Mouse (Mus musculus) hindbrain, embryonic 12.5 days (tissue): ENCODE measurements around the gene Ccdc71. TPM values are rescaled to one million over a fixed set of nuclear protein-coding genes. Genes with fewer than 3 reads are reported as not detected.

Experiments used
- ATAC-seq: fragments of 200-750 bp; cut with Nextera tagmentation; 2 replicates; pipeline ENCODE4 v1.8.0; 2017; ENCODE audit warnings: moderate TSS enrichment; ENCODE audit not compliant: low FRiP score
- H3K27ac ChIP-seq: fragments of 300-500 bp; sonication (generic); 2 replicates; pipeline ENCODE4 v1.5.1; 2016; ENCODE audit warnings: mild to moderate bottlenecking
- H3K27me3 ChIP-seq: fragments of 300-500 bp; sonication (generic); 2 replicates; pipeline ENCODE4 v1.6.1; 2016; ENCODE audit warnings: mild to moderate bottlenecking
- H3K36me3 ChIP-seq: fragments of 300-500 bp; sonication (generic); 2 replicates; pipeline ENCODE4 v1.6.1; 2016; ENCODE audit warnings: mild to moderate bottlenecking
- H3K4me1 ChIP-seq: fragments of 300-500 bp; sonication (generic); 2 replicates; pipeline ENCODE4 v1.6.1; 2016
- H3K4me2 ChIP-seq: fragments of 300-500 bp; sonication (generic); replicated peaks from 2 replicates; pipeline ENCODE4 v1.6.1; 2016; ENCODE audit warnings: mild to moderate bottlenecking
- H3K4me3 ChIP-seq: fragments of 300-500 bp; sonication (generic); 2 replicates; pipeline ENCODE4 v1.5.1; 2016; ENCODE audit warnings: mild to moderate bottlenecking
- H3K9ac ChIP-seq: fragments of 300-500 bp; sonication (generic); 2 replicates; pipeline ENCODE4 v1.6.1; 2016; ENCODE audit warnings: mild to moderate bottlenecking, moderate library complexity
- H3K9me3 ChIP-seq: fragments of 300-500 bp; sonication (generic); replicated peaks from 2 replicates; pipeline ENCODE4 v1.6.1; 2016; ENCODE audit warnings: mild to moderate bottlenecking
- WGBS: fragments of 180-500 bp; shearing (Covaris S2); methylation state at CpG from one replicate; pipeline ENCODE4 v1.1.7; 2016; 5-methylcytosine and 5-hydroxymethylcytosine counted together
- polyA plus RNA-seq: library from polyadenylated mRNA; unstranded; fragments of >200 nt; fragmentation: Nextera tagmentation; extraction: Ambion mirVana; gene quantifications from 2 replicates; pipeline ENCODE4 v1.2.1, GENCODE M21; 2016

The Ccdc71 gene
- polyA plus RNA-seq, 1 experiment from 2014 or later: 47.2 TPM

DNA sequence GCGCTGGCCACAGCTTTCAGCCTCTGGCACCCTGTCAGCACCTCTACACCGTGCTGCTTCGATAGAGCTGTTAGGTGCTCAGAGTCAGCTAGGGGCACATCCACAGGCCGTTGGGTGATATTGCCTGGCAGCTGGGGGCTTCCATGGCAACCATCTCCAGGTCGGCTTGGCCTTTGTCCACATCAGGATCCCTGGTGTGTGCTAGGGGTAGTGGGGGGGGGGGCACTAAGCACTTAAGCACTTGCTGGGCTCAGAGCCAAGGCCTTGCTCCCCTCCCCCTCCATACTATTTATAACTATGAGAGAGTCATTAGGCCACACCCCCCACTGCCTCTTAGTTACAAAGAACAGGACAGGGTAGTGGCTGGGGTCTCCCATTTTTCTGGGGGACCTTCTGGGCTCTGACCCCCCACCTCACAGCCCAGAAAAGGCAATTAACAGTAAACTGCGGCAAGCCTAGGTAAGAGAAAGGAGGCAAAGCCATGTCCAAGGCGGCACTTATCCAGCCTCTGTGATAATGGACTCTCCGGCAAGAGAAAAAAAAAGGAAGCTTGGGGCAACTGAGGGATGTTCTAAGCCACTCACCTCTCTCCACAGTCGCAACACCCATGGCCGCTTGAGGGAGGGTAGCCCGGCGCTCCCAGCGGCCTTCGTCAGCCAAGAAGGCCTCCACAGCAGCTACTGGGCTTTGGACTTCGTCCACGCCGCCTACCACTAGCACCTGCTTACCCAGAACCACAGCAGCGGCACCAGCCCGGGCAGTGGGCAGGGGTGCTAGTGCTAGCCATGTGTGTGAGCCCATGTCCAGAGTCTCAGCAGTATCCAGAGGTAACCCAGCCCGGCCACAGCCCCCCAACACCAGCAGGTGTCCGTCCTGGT, 9.8 kb upstream of the Ccdc71 start:
- peaks cover 15% of the 10 kb centered on the region for H3K36me3 ChIP-seq
- no peaks in the 10 kb centered on the region for H3K9me3 ChIP-seq
- peak overlapping the region; percentile 82 for H3K4me2 ChIP-seq
- H3K27me3 ChIP-seq: no peaks in the 10 kb centered on the region; the same call in 1 of the 2 replicates
- H3K27ac ChIP-seq: peak overlapping the region; percentile 92
- ATAC-seq: peak; percentile 74
- 65% methylated on average over 21 of the region's 21 CpGs for WGBS
- peak overlapping the region; percentile 57 for H3K4me3 ChIP-seq
- H3K4me1 ChIP-seq: peaks cover 39% of the 10 kb centered on the region
- peak overlapping the region; percentile 53 for H3K9ac ChIP-seq

DNA sequence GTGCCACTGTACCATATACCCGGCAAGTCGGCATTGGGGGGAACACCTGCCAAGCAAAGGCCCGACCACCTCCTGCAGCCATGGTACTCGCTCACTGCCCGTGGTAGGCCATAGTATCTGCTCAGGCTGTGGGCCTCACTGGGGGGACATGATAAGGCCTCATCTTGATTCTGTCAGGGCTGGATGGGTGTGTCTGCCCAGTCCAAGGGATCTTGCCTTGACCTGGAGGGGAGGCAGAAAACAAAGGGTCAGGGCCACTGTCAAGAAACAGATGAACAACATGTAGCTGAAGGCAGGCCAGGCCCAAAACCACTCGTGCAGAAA, 9.2 kb upstream of the Ccdc71 start:
- H3K9me3 ChIP-seq: no peaks in the 10 kb centered on the region
- no peak for ATAC-seq
- H3K4me3 ChIP-seq: peak overlapping the region; percentile 57
- peaks cover 15% of the 10 kb centered on the region for H3K36me3 ChIP-seq
- H3K4me2 ChIP-seq: peak overlapping the region; percentile 82
- WGBS: 93% methylated on average over 6 of the region's 6 CpGs
- peaks cover 39% of the 10 kb centered on the region for H3K4me1 ChIP-seq
- H3K9ac ChIP-seq: peak overlapping the region; percentile 53
- H3K27me3 ChIP-seq: peaks cover 4% of the 10 kb centered on the region; the same call in 1 of the 2 replicates
- H3K27ac ChIP-seq: peak overlapping the region; percentile 92

DNA sequence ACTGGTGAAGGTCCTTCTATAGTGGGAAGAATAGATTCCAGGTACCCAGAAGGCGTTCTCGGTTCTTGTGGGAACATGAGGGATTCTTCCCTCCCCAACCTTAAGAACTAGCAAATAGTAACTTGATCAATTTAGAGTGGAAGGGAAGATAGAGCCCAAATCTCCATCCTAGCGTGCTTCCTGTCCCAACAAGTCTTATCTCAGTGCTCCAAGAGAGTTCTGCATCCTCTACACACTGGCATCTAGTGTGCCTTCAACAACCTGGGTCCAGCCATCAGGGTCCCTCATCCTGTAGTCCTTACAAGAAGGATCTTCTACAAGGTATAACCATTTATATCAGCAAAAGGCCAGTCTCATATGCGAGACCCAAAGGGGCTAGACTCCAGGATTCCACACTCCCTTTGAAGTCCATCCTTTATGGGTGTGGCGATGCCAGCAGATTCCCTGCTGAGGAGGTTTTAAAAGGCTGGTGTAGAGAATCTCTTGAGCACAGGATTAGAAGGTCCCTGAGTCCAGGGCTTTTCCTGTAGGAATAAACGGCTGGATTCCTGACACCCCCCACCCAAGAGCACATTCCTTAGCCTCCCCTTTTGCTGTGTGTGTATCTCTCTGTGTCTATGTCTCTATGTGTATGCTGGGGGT, 8.7 kb upstream of the Ccdc71 start:
- H3K9ac ChIP-seq: peak overlapping the region; percentile 76
- H3K4me3 ChIP-seq: peak overlapping the region; percentile 57
- H3K4me1 ChIP-seq: peaks cover 39% of the 10 kb centered on the region
- no peaks in the 10 kb centered on the region for H3K9me3 ChIP-seq
- H3K36me3 ChIP-seq: peaks cover 15% of the 10 kb centered on the region
- no peak for ATAC-seq
- H3K27me3 ChIP-seq: peaks cover 4% of the 10 kb centered on the region; the same call in 1 of the 2 replicates
- H3K27ac ChIP-seq: peak overlapping the region; percentile 92
- WGBS: 52% methylated on average over 6 of the region's 6 CpGs
- H3K4me2 ChIP-seq: peak overlapping the region; percentile 82

DNA sequence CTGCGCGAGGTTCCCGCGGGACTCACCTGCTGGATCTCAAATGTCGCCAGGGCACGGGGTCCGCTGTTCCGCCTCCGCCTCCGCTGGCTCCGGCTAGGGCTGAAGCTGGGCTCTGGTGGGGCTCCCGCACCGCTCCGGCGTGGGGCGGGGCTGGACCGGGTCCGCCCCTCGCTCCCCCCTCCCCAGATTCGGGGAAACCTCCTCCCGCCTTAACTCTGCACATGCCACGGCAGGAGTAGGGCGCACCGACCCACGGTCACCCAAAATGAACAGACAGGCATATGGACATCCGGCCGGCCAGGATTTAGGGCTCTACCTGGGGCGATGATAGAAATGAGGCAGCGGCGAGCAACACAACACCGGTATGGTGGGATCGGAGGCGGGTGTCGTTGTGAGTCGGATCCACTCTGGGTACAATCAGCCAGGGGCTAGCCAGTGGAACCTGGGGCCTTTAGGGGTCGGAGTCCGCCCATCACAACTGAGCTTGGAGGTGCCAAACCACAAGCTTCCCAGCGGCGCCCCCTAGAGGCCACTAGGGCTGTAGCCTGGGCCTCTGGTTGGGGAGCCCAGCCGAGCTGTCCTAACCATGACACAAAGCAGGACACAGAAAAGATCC, 7.9 kb upstream of the Ccdc71 start:
- peaks cover 39% of the 10 kb centered on the region for H3K4me1 ChIP-seq
- peak; percentile 79 for ATAC-seq
- peaks cover 15% of the 10 kb centered on the region for H3K36me3 ChIP-seq
- H3K9me3 ChIP-seq: no peaks in the 10 kb centered on the region
- peaks cover 4% of the 10 kb centered on the region; the same call in 1 of the 2 replicates for H3K27me3 ChIP-seq
- peak overlapping the region; percentile 76 for H3K9ac ChIP-seq
- peak overlapping the region; percentile 57 for H3K4me3 ChIP-seq
- peak overlapping the region; percentile 92 for H3K27ac ChIP-seq
- WGBS: under 1% methylated on average over 40 of the region's 40 CpGs
- H3K4me2 ChIP-seq: peak overlapping the region; percentile 82

DNA sequence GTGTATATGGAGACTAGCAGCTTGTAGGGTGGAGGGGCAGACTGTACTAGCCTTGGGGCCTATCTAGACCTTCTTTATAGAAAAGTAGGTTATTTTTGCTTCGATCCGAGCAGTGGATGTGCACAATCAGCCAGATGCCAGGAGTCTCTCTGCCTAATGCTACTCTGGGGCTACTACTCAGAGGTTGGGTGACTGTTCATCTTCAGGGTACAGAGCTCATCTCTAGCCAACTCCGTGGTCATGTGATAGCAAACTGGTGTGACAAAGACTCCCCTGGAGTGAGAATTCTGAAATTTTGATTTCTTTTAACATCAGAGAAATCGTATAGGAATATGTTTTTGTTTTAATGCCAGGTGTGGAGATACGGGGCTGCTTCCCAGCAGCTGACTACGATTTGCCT, 7.4 kb upstream of the Ccdc71 start:
- WGBS: 53% methylated on average over 6 of the region's 6 CpGs
- Histone ChIP-seq H3K27ac (peak overlapping the region; percentile 92), H3K9ac (peak overlapping the region; percentile 76), H3K4me2 (peak overlapping the region; percentile 82), H3K4me3 (peak overlapping the region; percentile 57), H3K4me1 (peaks cover 39% of the 10 kb centered on the region), H3K9me3 (no peaks in the 10 kb centered on the region), H3K27me3 (peaks cover 6% of the 10 kb centered on the region; the same call in 1 of the 2 replicates), H3K36me3 (peaks cover 10% of the 10 kb centered on the region)
- peak; percentile 14; the same call in 1 of the 2 replicates for ATAC-seq

DNA sequence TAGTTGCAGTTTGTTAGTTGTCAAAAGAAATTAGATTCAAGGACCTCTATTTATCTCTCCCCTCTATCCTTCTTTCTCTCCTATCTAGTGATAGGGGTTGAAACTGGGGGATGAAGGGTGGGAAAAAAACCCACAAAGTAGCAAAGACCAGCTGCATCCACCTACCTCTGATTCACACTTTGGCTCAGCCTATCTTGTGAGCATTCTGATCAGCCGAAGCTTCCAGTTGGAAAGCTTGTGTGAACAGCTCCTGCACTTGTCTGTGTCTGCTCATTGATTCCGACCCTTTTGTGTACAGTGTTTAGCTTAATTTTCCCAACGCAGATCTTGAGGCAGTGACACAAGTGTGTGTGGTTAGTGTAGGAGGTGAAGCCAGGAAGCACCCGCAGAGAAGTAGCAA, 6.9 kb upstream of the Ccdc71 start:
- ATAC-seq: no peak
- Histone ChIP-seq H3K36me3 (peaks cover 5% of the 10 kb centered on the region), H3K4me3 (no peak overlapping the region), H3K4me2 (peak overlapping the region; percentile 82; the same call in 1 of the 2 replicates), H3K9me3 (no peaks in the 10 kb centered on the region), H3K27me3 (peaks cover 8% of the 10 kb centered on the region; the same call in 1 of the 2 replicates), H3K4me1 (peaks cover 39% of the 10 kb centered on the region), H3K9ac (no peak overlapping the region), H3K27ac (no peak overlapping the region)
- WGBS: 82% methylated on average over 4 of the region's 4 CpGs

DNA sequence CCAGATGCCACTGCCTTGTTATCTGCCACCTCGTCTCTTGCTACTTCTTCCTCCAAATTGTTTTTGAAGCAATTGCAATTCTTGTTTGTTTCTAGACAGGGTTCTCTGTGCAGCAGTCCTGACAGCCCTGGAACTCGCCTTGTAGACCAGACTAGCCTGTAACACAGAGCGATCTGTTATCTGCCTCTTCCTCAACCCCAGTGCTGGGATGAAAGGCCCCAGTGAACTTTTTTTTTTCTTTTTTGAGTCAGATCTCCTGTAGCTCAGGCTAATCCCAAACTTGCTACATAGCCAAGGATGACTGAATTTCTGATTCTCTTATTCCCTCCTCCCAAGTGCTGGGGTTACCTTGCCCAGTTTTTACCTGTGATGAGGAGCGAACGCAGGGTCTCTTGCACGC, 5.9 kb upstream of the Ccdc71 start:
- WGBS: 86% methylated on average over 6 of the region's 6 CpGs
- Histone ChIP-seq H3K27me3 (peaks cover 14% of the 10 kb centered on the region), H3K4me1 (peaks cover 31% of the 10 kb centered on the region), H3K9ac (no peak overlapping the region), H3K36me3 (no peaks in the 10 kb centered on the region), H3K9me3 (no peaks in the 10 kb centered on the region), H3K4me2 (no peak overlapping the region), H3K27ac (no peak overlapping the region), H3K4me3 (no peak overlapping the region)
- no peak for ATAC-seq

DNA sequence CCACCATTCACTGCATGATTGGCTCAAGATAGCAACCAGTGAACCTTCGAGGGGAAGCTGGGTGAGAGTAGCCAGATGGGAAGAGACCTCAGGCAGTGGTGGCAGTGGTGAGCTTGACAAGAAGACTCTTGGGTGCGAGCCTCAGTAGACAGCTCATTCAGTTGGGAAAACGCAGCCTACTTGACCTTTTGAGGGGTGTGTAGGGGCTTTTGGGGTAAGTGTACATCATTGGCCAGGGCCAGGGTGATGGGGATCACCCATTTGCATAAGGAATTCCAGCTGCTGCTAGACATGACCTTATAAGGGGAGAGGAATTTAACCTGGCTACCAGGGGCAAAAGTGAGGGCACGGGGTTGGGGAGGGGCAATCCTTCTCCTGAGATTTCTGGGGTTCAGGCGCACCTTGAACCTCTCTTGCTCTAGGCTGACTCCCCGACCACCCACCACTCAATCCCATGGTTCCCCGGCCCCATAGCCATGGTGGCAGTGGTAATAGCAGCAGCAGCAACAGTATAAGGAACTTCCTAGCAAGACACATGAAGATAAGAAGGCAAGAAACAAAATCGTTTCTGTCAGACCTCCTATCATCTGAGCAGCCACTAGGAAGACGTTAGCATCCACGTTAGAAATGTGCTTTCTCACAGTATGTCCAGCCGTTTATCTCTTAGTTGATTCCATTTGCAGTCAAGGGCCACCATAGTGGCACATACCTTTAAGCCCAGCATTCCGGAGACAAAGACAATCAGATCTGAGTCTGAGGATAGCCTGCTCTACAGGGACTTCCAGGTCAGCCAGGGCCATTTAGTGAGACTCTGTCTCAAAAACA, 4.4 kb upstream of the Ccdc71 start:
- no peak for ATAC-seq
- 81% methylated on average over 12 of the region's 12 CpGs for WGBS
- H3K9me3 ChIP-seq: no peaks in the 10 kb centered on the region
- H3K27ac ChIP-seq: no peak overlapping the region
- H3K4me1 ChIP-seq: peaks cover 17% of the 10 kb centered on the region
- no peak overlapping the region for H3K4me3 ChIP-seq
- no peak overlapping the region for H3K4me2 ChIP-seq
- no peaks in the 10 kb centered on the region for H3K36me3 ChIP-seq
- peaks cover 14% of the 10 kb centered on the region for H3K27me3 ChIP-seq
- no peak overlapping the region for H3K9ac ChIP-seq

DNA sequence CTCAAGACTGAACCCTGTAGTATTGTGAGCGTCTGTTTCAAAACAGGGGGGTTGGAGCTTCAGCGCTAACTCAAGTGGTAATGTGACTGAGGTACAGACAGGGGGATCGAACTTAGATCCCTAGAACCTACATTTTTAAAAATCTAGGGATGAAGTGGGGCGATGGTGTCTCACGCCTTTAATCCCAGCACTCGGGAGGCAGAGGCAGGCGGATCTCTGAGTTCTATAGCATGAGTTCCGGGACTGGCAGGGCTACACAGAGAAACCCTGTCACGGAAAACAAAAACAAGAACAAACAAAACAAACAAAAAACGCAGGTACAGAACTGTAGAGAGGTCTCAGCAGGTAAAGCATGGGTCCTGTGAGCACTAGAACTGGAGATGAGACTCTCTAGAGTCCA, 3.4 kb upstream of the Ccdc71 start:
- H3K27me3 ChIP-seq: peaks cover 14% of the 10 kb centered on the region
- H3K9ac ChIP-seq: no peak overlapping the region
- no peak overlapping the region for H3K27ac ChIP-seq
- ATAC-seq: no peak
- H3K36me3 ChIP-seq: no peaks in the 10 kb centered on the region
- WGBS: 89% methylated on average over 10 of the region's 10 CpGs
- no peak overlapping the region for H3K4me3 ChIP-seq
- no peak overlapping the region for H3K4me2 ChIP-seq
- H3K9me3 ChIP-seq: no peaks in the 10 kb centered on the region
- peaks cover 17% of the 10 kb centered on the region for H3K4me1 ChIP-seq

DNA sequence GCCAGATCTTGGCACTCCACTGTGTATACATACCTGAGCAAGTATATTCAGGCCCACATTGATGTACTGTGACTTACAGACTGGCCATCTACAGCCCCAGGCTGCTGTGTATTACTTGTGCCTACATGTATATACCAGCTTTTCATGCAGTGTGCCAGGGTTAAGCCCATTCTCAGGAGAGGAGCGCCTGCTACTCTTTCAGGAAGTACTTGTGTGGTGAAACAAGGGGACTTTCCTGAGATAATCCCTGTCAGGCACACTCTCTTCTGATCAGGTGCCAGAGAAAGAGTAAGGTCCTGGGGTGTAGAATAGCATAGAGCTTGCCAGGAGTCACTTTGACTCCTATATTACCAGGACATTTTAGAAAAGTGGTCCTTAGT, 398 bp upstream of the Ccdc71 start:
- no peaks in the 10 kb centered on the region for H3K9me3 ChIP-seq
- H3K9ac ChIP-seq: no peak overlapping the region
- peak overlapping the region; percentile 93 for H3K4me3 ChIP-seq
- H3K27me3 ChIP-seq: peaks cover 14% of the 10 kb centered on the region
- WGBS: 88% methylated on average over 1 of the region's 1 CpGs
- peak overlapping the region; percentile 91 for H3K4me2 ChIP-seq
- peak overlapping the region; percentile 87 for H3K27ac ChIP-seq
- ATAC-seq: peak; percentile 18; the same call in 1 of the 2 replicates
- peaks cover 20% of the 10 kb centered on the region for H3K36me3 ChIP-seq
- H3K4me1 ChIP-seq: peaks cover 16% of the 10 kb centered on the region

DNA sequence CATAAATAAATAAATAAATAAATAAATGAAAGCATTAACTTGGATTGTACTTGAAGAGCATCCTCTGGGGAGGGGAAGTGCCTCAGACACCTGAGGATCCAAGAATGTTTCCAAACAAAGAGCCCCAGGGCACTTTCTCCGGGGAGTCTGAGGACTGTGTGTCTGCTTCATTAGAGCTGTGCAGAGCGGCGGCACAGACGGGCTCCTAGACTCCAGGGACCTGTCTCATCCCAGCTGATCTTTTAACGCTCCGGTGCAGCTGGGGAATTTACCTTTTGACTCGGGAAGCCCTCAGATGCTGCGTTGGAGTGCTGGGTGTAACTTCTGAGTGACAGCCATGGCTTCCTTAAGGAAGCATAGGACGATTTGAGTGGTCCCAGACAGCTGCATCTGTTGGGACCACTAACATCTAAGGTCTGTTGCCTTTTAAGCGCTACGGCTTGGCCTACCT, 879 bp downstream of the Ccdc71 start, which contains the start of gene Klhdc8b:
Gene Klhdc8b, minus strand, starts transcription at position 401 of the 451 bp plus-strand sequence.
- ATAC-seq: 0 out of 2 replicates have a peak, but pooled peaks have one; percentile 14
- Histone ChIP-seq H3K4me1 (peaks cover 16% of the 10 kb centered on the region), H3K27me3 (peaks cover 10% of the 10 kb centered on the region; the same call in 1 of the 2 replicates), H3K27ac (peak within 1 kb of the TSS; percentile 87), H3K36me3 (peaks cover 33% of the 10 kb centered on the region), H3K4me2 (peak within 1 kb of the TSS; percentile 91), H3K9ac (peak within 1 kb of the TSS; percentile 93), H3K9me3 (no peaks in the 10 kb centered on the region), H3K4me3 (peak within 1 kb of the TSS; percentile 93)
- WGBS: 25% methylated on average over 11 of the region's 11 CpGs
